Mouse (Mus musculus): Measurements from ENCODE around the gene Tet1. TPM values are rescaled to one million over a fixed set of nuclear protein-coding genes. Genes with fewer than 3 reads are reported as not detected.

Gene Tet1
- polyA plus RNA-seq, 1 experiment from 2014 or later, result 5.2 TPM

- Histone ChIP-seq H3K9ac (replicated peaks; ENCODE audit: low read depth) (no peak overlapping the region), H3K9me3 (ENCODE audit: low read length) (no peaks in the 10 kb centered on the region), H3K4me3 (ENCODE audit: low read depth, low read length) (no peak overlapping the region), H3K27ac (ENCODE audit: low read length) (no peak overlapping the region), H3K4me1 (ENCODE audit: insufficient read depth, low read depth, low read length) (no peaks in the 10 kb centered on the region), H3K4me2 (replicated peaks; ENCODE audit: low read depth, low read length) (no peak overlapping the region), H3K36me3 (ENCODE audit: insufficient read depth, low read length) (no peaks in the 10 kb centered on the region), H3K27me3 (replicated peaks; ENCODE audit: insufficient read depth, low read length) (no peaks in the 10 kb centered on the region)
- DNase-seq (ENCODE audit: low spot score), result no peak
- no peak for ATAC-seq
- WGBS, result 87% methylated on average over 4 of the region's 4 CpGs
- TF ChIP-seq CTCF (IDR thresholded peaks at IDR 0.05) (no peak), EP300 (IDR thresholded peaks at IDR 0.05) (no peak)
Measured at GRCm38 (mm10) chr10:62875565-62875964, 33.2 kb downstream of the Tet1 start.

DNA sequence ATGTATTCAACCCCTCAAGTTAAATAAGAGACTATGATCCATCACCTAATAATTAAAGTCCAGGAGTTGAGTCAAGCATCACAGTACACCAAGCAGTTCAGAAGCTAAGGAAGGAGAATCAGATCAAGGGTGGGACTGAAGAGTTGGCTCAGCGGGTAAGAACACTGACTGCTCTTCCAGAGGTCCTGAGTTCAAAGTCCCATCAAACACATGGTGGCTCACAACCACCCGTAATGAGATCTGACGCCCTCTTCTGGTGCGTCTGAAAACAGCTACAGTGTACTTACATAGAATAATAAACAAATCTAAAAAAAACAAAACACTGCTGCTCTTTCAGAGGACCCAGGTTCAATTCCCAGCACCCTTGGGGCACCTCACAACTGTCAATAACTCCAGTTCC, 34.0 kb downstream of the Tet1 start:
- Histone ChIP-seq H3K27me3 (replicated peaks; ENCODE audit: insufficient read depth, low read length) (no peaks in the 10 kb centered on the region), H3K4me1 (ENCODE audit: insufficient read depth, low read depth, low read length) (no peaks in the 10 kb centered on the region), H3K27ac (ENCODE audit: low read length) (no peak overlapping the region), H3K9ac (replicated peaks; ENCODE audit: low read depth) (no peak overlapping the region), H3K4me3 (ENCODE audit: low read depth, low read length) (no peak overlapping the region), H3K9me3 (ENCODE audit: low read length) (no peaks in the 10 kb centered on the region), H3K4me2 (replicated peaks; ENCODE audit: low read depth, low read length) (no peak overlapping the region), H3K36me3 (ENCODE audit: insufficient read depth, low read length) (no peaks in the 10 kb centered on the region)
- 75% methylated on average over 4 of the region's 4 CpGs for WGBS
- no peak for TF ChIP-seq CTCF (IDR thresholded peaks at IDR 0.05)
- no peak for DNase-seq (ENCODE audit: low spot score)
- ATAC-seq, result no peak

GRCm38 (mm10) chr10:62866035-62866791, 42.6 kb downstream of the Tet1 start:
- WGBS, result 29% methylated on average over 11 of the region's 11 CpGs
- H3K27ac ChIP-seq (ENCODE audit: low read length), result no peak overlapping the region
- ATAC-seq, result peak; percentile 21

GRCm38 (mm10) chr10:62865167-62866034, 43.4 kb downstream of the Tet1 start:
- TF ChIP-seq EP300 (IDR thresholded peaks at IDR 0.05) (no peak), CTCF (IDR thresholded peaks at IDR 0.05) (no peak)
- Histone ChIP-seq H3K27me3 (replicated peaks; ENCODE audit: insufficient read depth, low read length) (no peaks in the 10 kb centered on the region), H3K4me2 (replicated peaks; ENCODE audit: low read depth, low read length) (peak overlapping the region; percentile 87), H3K27ac (ENCODE audit: low read length) (peak overlapping the region; percentile 47), H3K4me3 (ENCODE audit: low read depth, low read length) (peak overlapping the region; percentile 53), H3K9ac (replicated peaks; ENCODE audit: low read depth) (peak overlapping the region; percentile 39), H3K9me3 (ENCODE audit: low read length) (no peaks in the 10 kb centered on the region), H3K36me3 (ENCODE audit: insufficient read depth, low read length) (no peaks in the 10 kb centered on the region), H3K4me1 (ENCODE audit: insufficient read depth, low read depth, low read length) (no peaks in the 10 kb centered on the region)
- ATAC-seq, result peak; percentile 94
- peak; percentile 85 for DNase-seq (ENCODE audit: low spot score)
- 1% methylated on average over 28 of the region's 28 CpGs for WGBS

More at GRCm38 (mm10) chr10:62866035-62866791, 42.6 kb downstream of the Tet1 start:
- Histone ChIP-seq H3K4me2 (replicated peaks; ENCODE audit: low read depth, low read length) (peak overlapping the region; percentile 87), H3K9me3 (ENCODE audit: low read length) (no peaks in the 10 kb centered on the region), H3K9ac (replicated peaks; ENCODE audit: low read depth) (no peak overlapping the region), H3K27me3 (replicated peaks; ENCODE audit: insufficient read depth, low read length) (no peaks in the 10 kb centered on the region), H3K36me3 (ENCODE audit: insufficient read depth, low read length) (no peaks in the 10 kb centered on the region), H3K4me3 (ENCODE audit: low read depth, low read length) (peak overlapping the region; percentile 53), H3K4me1 (ENCODE audit: insufficient read depth, low read depth, low read length) (no peaks in the 10 kb centered on the region)
- no peak for DNase-seq (ENCODE audit: low spot score)
- TF ChIP-seq CTCF (IDR thresholded peaks at IDR 0.05), result no peak
- TF ChIP-seq EP300 (IDR thresholded peaks at IDR 0.05), result no peak

- DNase-seq (ENCODE audit: low spot score) (no peak), ATAC-seq (no peak)
- Histone ChIP-seq H3K36me3 (ENCODE audit: insufficient read depth, low read length) (no peaks in the 10 kb centered on the region), H3K9ac (replicated peaks; ENCODE audit: low read depth) (no peak overlapping the region), H3K4me3 (ENCODE audit: low read depth, low read length) (no peak overlapping the region), H3K27me3 (replicated peaks; ENCODE audit: insufficient read depth, low read length) (no peaks in the 10 kb centered on the region), H3K4me2 (replicated peaks; ENCODE audit: low read depth, low read length) (no peak overlapping the region), H3K27ac (ENCODE audit: low read length) (no peak overlapping the region), H3K4me1 (ENCODE audit: insufficient read depth, low read depth, low read length) (no peaks in the 10 kb centered on the region), H3K9me3 (ENCODE audit: low read length) (no peaks in the 10 kb centered on the region)
- 54% methylated on average over 3 of the region's 3 CpGs for WGBS
- TF ChIP-seq CTCF (IDR thresholded peaks at IDR 0.05) (no peak), EP300 (IDR thresholded peaks at IDR 0.05) (no peak)
Measured at GRCm38 (mm10) chr10:62863563-62863962, 45.2 kb downstream of the Tet1 start.

- H3K4me3 ChIP-seq (ENCODE audit: low read depth, low read length), result no peak overlapping the region
- no peaks in the 10 kb centered on the region for H3K36me3 ChIP-seq (ENCODE audit: insufficient read depth, low read length)
- DNase-seq (ENCODE audit: low spot score), result peak; percentile 35
- peak; percentile 53 for TF ChIP-seq CTCF (IDR thresholded peaks at IDR 0.05)
- TF ChIP-seq EP300 (IDR thresholded peaks at IDR 0.05), result no peak
- H3K4me2 ChIP-seq (replicated peaks; ENCODE audit: low read depth, low read length), result no peak overlapping the region
- H3K27ac ChIP-seq (ENCODE audit: low read length), result no peak overlapping the region
- no peaks in the 10 kb centered on the region for H3K4me1 ChIP-seq (ENCODE audit: insufficient read depth, low read depth, low read length)
- H3K9ac ChIP-seq (replicated peaks; ENCODE audit: low read depth), result no peak overlapping the region
- no peaks in the 10 kb centered on the region for H3K27me3 ChIP-seq (replicated peaks; ENCODE audit: insufficient read depth, low read length)
- WGBS, result 100% methylated on average over 1 of the region's 1 CpGs
- no peak for ATAC-seq
- H3K9me3 ChIP-seq (ENCODE audit: low read length), result no peaks in the 10 kb centered on the region
Measured at GRCm38 (mm10) chr10:62862435-62862834, 46.4 kb downstream of the Tet1 start.
